Mouse (Mus musculus) heart, postnatal 0 days (tissue): ENCODE results near the gene Mafg.

ENCODE experiments used
- CTCF ChIP-seq: IDR thresholded peaks from 2 replicates; pipeline ENCODE4 v1.5.1; 2016; ENCODE audit warnings: antibody characterized with exemption, control low read depth, low read depth
- EP300 ChIP-seq: IDR thresholded peaks from 2 replicates; pipeline ENCODE4 v1.6.1; 2016; ENCODE audit warnings: antibody characterized with exemption, low read depth

- TF ChIP-seq CTCF (peak; percentile 85), EP300 (no peak)
Observed at GRCm38 (mm10) chr11:120658876-120659410, 25.5 kb upstream of the Mafg start.
